Mouse (Mus musculus) intestine, postnatal 0 days (tissue): Measurements from ENCODE around the gene Gtsf2. TPM values are rescaled to one million over a fixed set of nuclear protein-coding genes. Genes with fewer than 3 reads are reported as not detected.

Experiments
- ATAC-seq: fragments of 200-750 bp; cut with Nextera tagmentation; 2 replicates; pipeline ENCODE4 v1.8.0; 2017; ENCODE audit warnings: mild to moderate bottlenecking, moderate TSS enrichment, moderate library complexity
- H3K27ac ChIP-seq: fragments of 300-500 bp; sonication (generic); 2 replicates; pipeline ENCODE4 v1.5.1; 2014; ENCODE audit warnings: mild to moderate bottlenecking, low read depth, low read length, moderate library complexity
- H3K27me3 ChIP-seq: fragments of 300-500 bp; sonication (generic); replicated peaks from 2 replicates; pipeline ENCODE4 v1.6.1; 2014; ENCODE audit warnings: low read length, mixed read lengths; ENCODE audit not compliant: control insufficient read depth, insufficient read depth
- H3K36me3 ChIP-seq: fragments of 300-500 bp; sonication (generic); 2 replicates; pipeline ENCODE4 v1.6.1; 2014; ENCODE audit warnings: mild to moderate bottlenecking, moderate library complexity; ENCODE audit not compliant: control insufficient read depth, insufficient read depth
- H3K4me1 ChIP-seq: fragments of 300-500 bp; sonication (generic); replicated peaks from 2 replicates; pipeline ENCODE4 v1.6.1; 2014; ENCODE audit warnings: antibody characterized with exemption, low read length, mixed read lengths; ENCODE audit not compliant: control insufficient read depth, insufficient read depth
- H3K4me2 ChIP-seq: fragments of 300-500 bp; sonication (generic); replicated peaks from 2 replicates; pipeline ENCODE4 v1.6.1; 2014; ENCODE audit warnings: low read depth, mild to moderate bottlenecking, moderate library complexity
- H3K4me3 ChIP-seq: fragments of 300-500 bp; sonication (generic); 2 replicates; pipeline ENCODE4 v1.5.1; 2014; ENCODE audit warnings: low read depth, low read length
- H3K9ac ChIP-seq: fragments of 300-500 bp; sonication (generic); 2 replicates; pipeline ENCODE4 v1.6.1; 2014; ENCODE audit warnings: mild to moderate bottlenecking, low read depth, low read length
- H3K9me3 ChIP-seq: fragments of 300-500 bp; sonication (generic); 2 replicates; pipeline ENCODE4 v1.6.1; 2016; ENCODE audit warnings: mixed run types; ENCODE audit not compliant: control insufficient read depth
- CTCF ChIP-seq: sonication (generic); IDR thresholded peaks from 2 replicates; pipeline ENCODE4 v1.5.1; 2016; ENCODE audit warnings: low read depth, mild to moderate bottlenecking, control low read depth, antibody characterized with exemption, moderate library complexity
- WGBS: fragments of 180-500 bp; shearing (Covaris S2); extraction: QIAGEN DNeasy Blood & Tissue Kit; methylation state at CpG from one replicate; pipeline ENCODE4 v1.1.7; 2014; 5-methylcytosine and 5-hydroxymethylcytosine counted together
- polyA plus RNA-seq: library from polyadenylated mRNA; unstranded; fragments of >200 nt; fragmentation: Nextera tagmentation; extraction: Ambion mirVana; gene quantifications from 2 replicates; pipeline ENCODE4 v1.2.1, GENCODE M21; 2015

Gene Gtsf2
- not detected in 2 replicates for polyA plus RNA-seq

DNA sequence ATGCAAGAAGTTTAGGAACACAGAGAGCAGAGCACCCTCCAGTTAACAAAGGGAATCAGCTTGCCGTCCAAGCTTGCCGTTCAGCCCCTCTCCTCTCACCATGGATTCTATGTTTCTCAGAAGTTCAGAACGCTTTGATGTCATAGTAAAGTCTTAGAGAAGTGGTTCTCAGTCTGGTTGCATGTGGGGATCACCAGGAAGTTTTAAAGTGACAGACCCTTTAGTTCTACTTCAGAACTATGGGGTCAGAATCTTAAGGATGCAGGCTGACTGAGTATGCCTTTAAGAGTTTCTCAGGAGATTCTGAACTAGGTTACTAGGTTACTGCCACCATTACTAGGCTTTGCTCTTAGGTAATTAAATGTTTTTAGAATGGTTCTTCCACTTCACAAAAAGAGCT, at the start of gene Gtsf2:
TSS of gene Gtsf2 (minus strand) at position 101 of the 400 bp plus-strand sequence.
- no peak within 1 kb of the TSS for H3K9ac ChIP-seq
- H3K27ac ChIP-seq: no peak within 1 kb of the TSS
- H3K4me2 ChIP-seq: no peak within 1 kb of the TSS
- TF ChIP-seq CTCF: no peak
- H3K36me3 ChIP-seq: no peaks in the 10 kb centered on the region
- no peaks in the 10 kb centered on the region for H3K9me3 ChIP-seq
- no peaks in the 10 kb centered on the region for H3K4me1 ChIP-seq
- H3K27me3 ChIP-seq: no peaks in the 10 kb centered on the region
- ATAC-seq: no peak
- H3K4me3 ChIP-seq: no peak within 1 kb of the TSS
- 45% methylated on average over 3 of the region's 3 CpGs for WGBS

DNA sequence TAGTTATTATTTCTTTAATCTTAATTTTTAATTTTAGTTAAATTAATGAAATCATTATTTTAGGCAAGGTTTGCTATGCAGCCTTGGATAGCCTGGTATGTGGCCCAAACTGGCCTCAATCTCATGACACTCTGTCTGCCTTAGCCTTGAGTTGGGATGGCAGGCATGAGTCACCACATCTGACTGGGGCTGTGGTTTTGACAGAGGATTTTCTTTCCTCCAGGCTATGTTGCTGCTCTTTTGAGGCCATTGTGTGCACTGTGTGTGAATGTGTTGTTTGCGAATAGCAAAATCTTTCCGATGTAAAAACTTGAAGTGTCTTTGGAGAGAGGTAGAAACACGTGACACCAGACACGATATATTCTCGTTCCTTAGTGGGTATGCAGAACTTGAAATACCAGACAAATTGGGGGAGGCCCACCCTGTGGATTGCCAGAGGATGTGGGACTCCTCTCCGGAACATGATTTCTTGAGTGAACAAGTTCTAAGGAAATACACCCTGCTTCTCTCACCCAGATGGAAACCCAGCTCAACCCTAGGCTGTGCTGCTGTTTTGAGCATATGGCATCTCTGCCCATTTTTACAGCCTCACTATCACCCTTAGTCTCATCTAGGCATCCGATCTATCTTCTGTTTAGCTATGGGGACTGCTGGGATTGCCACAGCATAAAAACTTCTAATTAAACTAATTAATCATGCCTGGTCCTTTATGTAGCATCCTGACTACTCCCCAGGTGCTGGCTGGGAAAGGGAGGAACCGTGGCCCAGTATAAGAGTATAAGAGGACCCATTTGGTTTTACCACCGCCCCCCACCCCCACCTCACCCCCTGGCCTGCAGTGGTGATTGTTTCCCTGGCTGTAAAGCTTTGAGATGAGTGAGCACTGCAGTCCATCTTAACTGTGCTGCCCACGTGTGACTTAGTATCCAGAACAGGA, 48.2 kb upstream of the Gtsf2 start:
- Histone ChIP-seq H3K4me1 (no peaks in the 10 kb centered on the region), H3K9ac (no peak overlapping the region), H3K4me3 (no peak overlapping the region), H3K9me3 (no peaks in the 10 kb centered on the region), H3K4me2 (no peak overlapping the region), H3K27me3 (0 out of 2 replicates have a peak, but pooled peaks cover 6% of the 10 kb centered on the region), H3K27ac (no peak overlapping the region), H3K36me3 (no peaks in the 10 kb centered on the region)
- 79% methylated on average over 10 of the region's 10 CpGs for WGBS
- ATAC-seq: no peak
- TF ChIP-seq CTCF: no peak

DNA sequence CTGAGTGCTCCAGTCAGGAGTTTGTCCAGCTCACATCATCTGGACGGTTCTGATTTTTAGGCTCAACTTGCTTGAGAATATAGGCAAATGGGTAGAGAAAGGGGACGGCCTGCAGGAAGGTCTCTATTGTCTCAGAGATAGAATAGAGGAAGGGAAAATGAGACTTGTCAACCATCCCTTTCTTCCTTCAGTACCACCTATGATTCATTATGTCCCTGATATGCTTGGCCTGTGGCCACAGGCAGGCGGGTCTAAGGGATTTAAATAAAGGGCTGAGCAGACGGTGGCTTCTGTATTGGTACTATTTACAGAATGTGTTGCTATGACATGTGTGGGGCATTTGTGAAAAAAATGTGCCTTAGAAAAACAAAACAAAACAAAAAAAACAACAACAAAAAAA, 40.1 kb upstream of the Gtsf2 start:
- ATAC-seq: no peak
- no peak overlapping the region for H3K4me2 ChIP-seq
- no peak for TF ChIP-seq CTCF
- no peak overlapping the region for H3K27ac ChIP-seq
- no peaks in the 10 kb centered on the region for H3K4me1 ChIP-seq
- no peaks in the 10 kb centered on the region for H3K27me3 ChIP-seq
- H3K36me3 ChIP-seq: no peaks in the 10 kb centered on the region
- no peak overlapping the region for H3K4me3 ChIP-seq
- WGBS: 62% methylated on average over 4 of the region's 4 CpGs
- H3K9ac ChIP-seq: no peak overlapping the region
- no peaks in the 10 kb centered on the region for H3K9me3 ChIP-seq

DNA sequence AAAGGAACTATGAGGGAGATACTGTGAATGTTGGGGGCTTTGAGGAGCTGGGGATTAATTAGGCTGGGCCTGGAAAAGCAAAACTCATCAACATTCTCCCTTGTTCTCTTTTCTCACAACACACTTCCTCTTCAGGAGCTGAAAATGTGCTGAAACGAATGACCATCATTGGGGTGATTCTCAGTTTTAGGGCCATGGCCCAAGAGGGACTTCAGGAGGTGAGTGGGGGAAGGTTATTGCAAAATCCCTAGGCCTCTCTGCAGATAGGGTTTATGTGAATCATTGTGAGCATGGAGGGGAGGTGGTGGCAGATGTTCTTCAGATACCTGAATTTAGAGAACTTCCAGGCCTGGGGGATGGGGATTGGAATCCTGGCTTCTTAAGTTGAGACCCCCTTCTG, 38.4 kb upstream of the Gtsf2 start:
- Histone ChIP-seq H3K4me1 (no peaks in the 10 kb centered on the region), H3K4me2 (no peak overlapping the region)
- ATAC-seq: no peak

DNA sequence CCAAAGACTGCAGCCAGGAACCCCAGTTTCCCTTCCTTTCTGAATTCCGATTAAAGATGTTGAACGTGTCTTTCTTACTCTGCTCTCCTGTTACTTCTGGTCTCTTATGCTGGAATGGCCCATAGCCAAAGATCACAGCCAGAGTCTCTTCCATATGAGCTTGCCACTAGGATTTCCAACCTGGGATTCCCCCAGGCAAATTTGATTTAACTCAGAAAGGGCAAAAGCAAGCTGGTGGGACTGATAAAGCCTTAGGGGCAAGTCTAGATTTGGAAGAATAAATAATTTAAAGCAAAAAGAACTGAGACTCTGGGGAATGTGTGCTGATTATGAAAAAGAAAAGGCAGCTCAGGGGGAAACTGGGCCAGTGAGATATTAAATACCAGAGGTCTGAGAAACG, 36.8 kb upstream of the Gtsf2 start:
- Histone ChIP-seq H3K27ac (no peak overlapping the region), H3K9ac (no peak overlapping the region), H3K9me3 (no peaks in the 10 kb centered on the region), H3K27me3 (no peaks in the 10 kb centered on the region), H3K4me3 (no peak overlapping the region), H3K4me2 (no peak overlapping the region), H3K36me3 (no peaks in the 10 kb centered on the region), H3K4me1 (no peaks in the 10 kb centered on the region)
- no peak for TF ChIP-seq CTCF
- ATAC-seq: no peak
- WGBS: 58% methylated on average over 3 of the region's 3 CpGs

More for the DNA sequence above, 38.4 kb upstream of the Gtsf2 start:
- Histone ChIP-seq H3K9me3 (no peaks in the 10 kb centered on the region), H3K36me3 (no peaks in the 10 kb centered on the region), H3K9ac (no peak overlapping the region), H3K4me3 (no peak overlapping the region), H3K27ac (no peak overlapping the region), H3K27me3 (no peaks in the 10 kb centered on the region)
- WGBS: 65% methylated on average over 1 of the region's 1 CpGs
- no peak for TF ChIP-seq CTCF

DNA sequence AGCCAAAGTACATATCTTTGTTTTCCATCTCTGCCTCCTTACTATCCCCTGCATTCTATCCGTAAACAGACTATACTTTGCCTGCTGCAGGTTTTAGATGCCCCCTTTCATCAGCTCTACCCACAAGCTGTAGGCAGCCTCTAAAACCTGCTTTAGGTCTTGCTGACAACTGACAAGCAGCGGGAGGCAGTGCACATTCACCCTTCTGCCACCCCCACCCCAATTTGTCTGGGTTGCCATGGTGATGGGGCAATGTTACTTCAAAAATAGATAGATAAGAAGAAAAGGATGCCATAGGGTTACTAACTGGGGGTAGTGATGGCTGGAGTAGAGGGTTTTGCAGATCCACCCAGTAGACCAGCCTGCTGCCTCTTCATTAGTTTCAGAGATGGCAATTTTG, 36.2 kb upstream of the Gtsf2 start:
- Histone ChIP-seq H3K4me2 (no peak overlapping the region), H3K36me3 (no peaks in the 10 kb centered on the region), H3K27me3 (no peaks in the 10 kb centered on the region), H3K9me3 (no peaks in the 10 kb centered on the region), H3K4me1 (0 out of 2 replicates have a peak, but pooled peaks cover under 1% of the 10 kb centered on the region), H3K4me3 (no peak overlapping the region), H3K9ac (no peak overlapping the region), H3K27ac (no peak overlapping the region)
- TF ChIP-seq CTCF: no peak
- ATAC-seq: no peak
- WGBS: 49% methylated on average over 2 of the region's 2 CpGs
